8 mouse cellular contexts compared by ENCODE assay signal in the genomic region with DNA sequence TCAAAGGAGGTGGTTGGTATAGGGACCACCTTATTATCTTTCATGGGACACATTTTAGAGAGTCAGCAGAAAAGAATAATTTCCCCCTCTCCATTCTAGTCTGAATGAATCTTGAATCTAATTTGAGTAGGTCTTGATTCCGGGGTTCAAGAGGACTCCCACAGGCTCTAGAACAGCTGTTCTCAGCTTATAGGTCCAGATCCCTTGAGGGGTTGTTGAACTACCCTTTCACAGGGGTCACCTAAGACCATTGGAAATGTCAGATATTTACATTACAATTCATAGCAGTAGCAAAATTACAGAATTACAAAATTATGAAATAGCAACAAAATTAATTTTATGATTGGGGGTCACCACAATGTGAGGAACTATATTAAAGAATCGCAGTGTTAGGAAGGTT. TPM values are rescaled to one million over a fixed set of nuclear protein-coding genes. Genes with fewer than 3 reads are reported as not detected.
A peak's percentile ranks its signal among the peaks of the same experiment; 100 is the strongest.
DNase-seq lines count a peak whose midpoint lies in the region; ATAC-seq and TF ChIP-seq lines count a peak whose summit lies in the region.

No protein-coding gene starts in this region.

- H3K27ac ChIP-seq in kidney, postnatal 0 days: no peak overlapping the region
- H3K27ac ChIP-seq in forebrain, embryonic 13.5 days: no peak overlapping the region
- H3K27ac ChIP-seq in limb, embryonic 10.5 days: no peak overlapping the region
- no peak overlapping the region for H3K27ac ChIP-seq in neural tube, embryonic 12.5 days

- 70% methylated on average over 2 of the region's 2 CpGs for WGBS in kidney, postnatal 0 days
- WGBS in forebrain, embryonic 13.5 days: 67% methylated on average over 2 of the region's 2 CpGs
- 68% methylated on average over 2 of the region's 2 CpGs for WGBS in limb, embryonic 10.5 days
- 58% methylated on average over 2 of the region's 2 CpGs for WGBS in neural tube, embryonic 12.5 days

- no peak overlapping the region for H3K9ac ChIP-seq in kidney, postnatal 0 days (ENCODE audit: low read depth, low read length)
- 0 out of 2 replicates have a peak overlapping the region, but pooled peaks have one; percentile 75 for H3K9ac ChIP-seq in forebrain, embryonic 13.5 days
- peak overlapping the region; percentile 65; the same call in 1 of the 2 replicates for H3K9ac ChIP-seq in neural tube, embryonic 12.5 days

- H3K27me3 ChIP-seq in kidney, postnatal 0 days (ENCODE audit: insufficient read depth, low read length): no peaks in the 10 kb centered on the region
- no peaks in the 10 kb centered on the region for H3K27me3 ChIP-seq in forebrain, embryonic 13.5 days
- H3K27me3 ChIP-seq in limb, embryonic 10.5 days (ENCODE audit: low read depth, poor library complexity, severe bottlenecking): no peaks in the 10 kb centered on the region
- no peaks in the 10 kb centered on the region for H3K27me3 ChIP-seq in neural tube, embryonic 12.5 days (replicated peaks)

- H3K36me3 ChIP-seq in kidney, postnatal 0 days (ENCODE audit: insufficient read depth, low read length): no peaks in the 10 kb centered on the region
- H3K36me3 ChIP-seq in forebrain, embryonic 13.5 days (ENCODE audit: poor library complexity, severe bottlenecking): no peaks in the 10 kb centered on the region
- H3K36me3 ChIP-seq in limb, embryonic 10.5 days: no peaks in the 10 kb centered on the region
- H3K36me3 ChIP-seq in neural tube, embryonic 12.5 days: no peaks in the 10 kb centered on the region

- H3K4me1 ChIP-seq in kidney, postnatal 0 days (replicated peaks; ENCODE audit: insufficient read depth, low read length): no peaks in the 10 kb centered on the region
- H3K4me1 ChIP-seq in forebrain, embryonic 13.5 days: peaks cover 34% of the 10 kb centered on the region
- H3K4me1 ChIP-seq in limb, embryonic 10.5 days: peaks cover 10% of the 10 kb centered on the region
- peaks cover 15% of the 10 kb centered on the region for H3K4me1 ChIP-seq in neural tube, embryonic 12.5 days

- H3K9me3 ChIP-seq in kidney, postnatal 0 days (replicated peaks; ENCODE audit: low read length): no peaks in the 10 kb centered on the region
- no peaks in the 10 kb centered on the region for H3K9me3 ChIP-seq in forebrain, embryonic 13.5 days (replicated peaks)
- no peaks in the 10 kb centered on the region for H3K9me3 ChIP-seq in limb, embryonic 10.5 days (replicated peaks)
- H3K9me3 ChIP-seq in neural tube, embryonic 12.5 days: no peaks in the 10 kb centered on the region

- peak overlapping the region; percentile 64 for H3K4me2 ChIP-seq in kidney, postnatal 0 days (ENCODE audit: low read length)
- peak overlapping the region; percentile 66 for H3K4me2 ChIP-seq in forebrain, embryonic 13.5 days
- H3K4me2 ChIP-seq in neural tube, embryonic 12.5 days (replicated peaks): peak overlapping the region; percentile 61

- DNase-seq in kidney, postnatal 0 days (ENCODE audit: low spot score): no peak
- no peak for DNase-seq in kidney, postnatal 14 days
- DNase-seq in limb, embryonic 10.5 days (ENCODE audit: low spot score): no peak
- no peak for DNase-seq in adrenal gland, adult (ENCODE audit: inconsistent age in 2 of 2, low spot score in 1 of 2)
- no peak for DNase-seq in cerebellum, postnatal 14 days
- no peak for DNase-seq in spleen, postnatal 36 days (ENCODE audit: low spot score in 2 of 2)

- no peak for TF ChIP-seq CTCF in kidney, postnatal 0 days (IDR thresholded peaks at IDR 0.05; ENCODE audit: low read depth)

- ATAC-seq in kidney, postnatal 0 days (replicated peaks; ENCODE audit: low FRiP score, low read depth): peak; percentile 26; the same call in 1 of the 2 replicates
- peak; percentile 28 for ATAC-seq in forebrain, embryonic 13.5 days
- ATAC-seq in neural tube, embryonic 12.5 days (ENCODE audit: low FRiP score, low read depth): peak; percentile 37; the same call in 1 of the 2 replicates

- 0 out of 2 replicates have a peak overlapping the region, but pooled peaks have one; percentile 35 for H3K4me3 ChIP-seq in kidney, postnatal 0 days (replicated peaks; ENCODE audit: low read depth, low read length)
- H3K4me3 ChIP-seq in forebrain, embryonic 13.5 days: peak overlapping the region; percentile 50
- peak overlapping the region; percentile 58 for H3K4me3 ChIP-seq in limb, embryonic 10.5 days
- peak overlapping the region; percentile 42; the same call in 1 of the 2 replicates for H3K4me3 ChIP-seq in neural tube, embryonic 12.5 days

RNA-seq across cellular contexts. Expression of a gene that starts 54.0 kb away (rescaled TPM):
- 12.4 and 14.6 TPM in 2 replicates for polyA plus RNA-seq in kidney, postnatal 0 days (2015; fragmentation: Nextera tagmentation; extraction: Ambion mirVana)
- polyA plus RNA-seq in forebrain, embryonic 13.5 days (2015; fragmentation: Nextera tagmentation; extraction: Ambion mirVana): 102 and 104 TPM in 2 replicates
- 26.5 and 29.8 TPM in 2 replicates for polyA plus RNA-seq in limb, embryonic 10.5 days (2016; fragmentation: Nextera tagmentation; extraction: Ambion mirVana)
- 97.7 and 105 TPM in 2 replicates for polyA plus RNA-seq in neural tube, embryonic 12.5 days (2016; fragmentation: Nextera tagmentation; extraction: Ambion mirVana)
